Mouse (Mus musculus): ENCODE results near the gene Naa35. TPM values are rescaled to one million over a fixed set of nuclear protein-coding genes. Genes with fewer than 3 reads are reported as not detected.

Gene Naa35
- 10 to 100 TPM; 67.8 to 74.0 TPM for total RNA-seq (2021)
- long read RNA-seq, experiment 1, transcript Naa35-201 (23 exons, 3,793 nt), result major isoform, 15 of 23 reads
- long read RNA-seq, experiment 1, partial matches to known transcripts, result 4 of 23 reads
- long read RNA-seq, experiment 1, other reads (novel, unspliced or antisense), result 4 of 23 reads
- long read RNA-seq, experiment 2, transcript Naa35-201 (23 exons, 3,793 nt), result major isoform, 66 of 93 reads
- long read RNA-seq, experiment 2, partial matches to known transcripts, result 13 of 93 reads
- long read RNA-seq, experiment 2, other reads (novel, unspliced or antisense), result 14 of 93 reads

- DNase-seq (ENCODE audit: low spot score in 2 of 2), result peak; percentile 95 to 100
Observed at GRCm38 (mm10) chr13:59584947-59585647, at the start of gene Naa35, which contains the start of gene Agtpbp1. Naa35 (plus strand) TSS chr13:59585259. Agtpbp1 (minus strand) TSS chr13:59585227.

- DNase-seq (ENCODE audit: low spot score in 2 of 2), result no peak
Observed at GRCm38 (mm10) chr13:59535746-59536145, 49.3 kb upstream of the Naa35 start.

GRCm38 (mm10) chr13:59536631-59537030 is 48.4 kb upstream of the Naa35 start:
- DNase-seq (ENCODE audit: low spot score in 2 of 2), result no peak

GRCm38 (mm10) chr13:59538661-59539060 is 46.4 kb upstream of the Naa35 start:
- no peak for DNase-seq (ENCODE audit: low spot score in 2 of 2)

GRCm38 (mm10) chr13:59540030-59540429 is 45.0 kb upstream of the Naa35 start:
- no peak for DNase-seq (ENCODE audit: low spot score in 2 of 2)

- no peak for DNase-seq (ENCODE audit: low spot score in 2 of 2)
Observed at GRCm38 (mm10) chr13:59542411-59542810, 42.6 kb upstream of the Naa35 start.

GRCm38 (mm10) chr13:59547091-59547490 is 38.0 kb upstream of the Naa35 start:
- DNase-seq (ENCODE audit: low spot score in 2 of 2), result no peak

GRCm38 (mm10) chr13:59547716-59548115 is 37.3 kb upstream of the Naa35 start:
- no peak for DNase-seq (ENCODE audit: low spot score in 2 of 2)

GRCm38 (mm10) chr13:59549318-59549798 is 35.7 kb upstream of the Naa35 start:
- DNase-seq (ENCODE audit: low spot score in 2 of 2), result no peak

GRCm38 (mm10) chr13:59552286-59552685 is 32.8 kb upstream of the Naa35 start:
- no peak for DNase-seq (ENCODE audit: low spot score in 2 of 2)

- DNase-seq (ENCODE audit: low spot score in 2 of 2), result no peak
Observed at GRCm38 (mm10) chr13:59552751-59553150, 32.3 kb upstream of the Naa35 start.

- no peak for DNase-seq (ENCODE audit: low spot score in 2 of 2)
Observed at GRCm38 (mm10) chr13:59554772-59555505, 30.1 kb upstream of the Naa35 start.

- no peak for DNase-seq (ENCODE audit: low spot score in 2 of 2)
Observed at GRCm38 (mm10) chr13:59555613-59556192, 29.4 kb upstream of the Naa35 start.

- peak; percentile 10 to 52 for DNase-seq (ENCODE audit: low spot score in 2 of 2)
Observed at GRCm38 (mm10) chr13:59556670-59557069, 28.4 kb upstream of the Naa35 start.

GRCm38 (mm10) chr13:59557185-59557985 is 27.7 kb upstream of the Naa35 start:
- peak; percentile 77 to 79 for DNase-seq (ENCODE audit: low spot score in 2 of 2)

GRCm38 (mm10) chr13:59558776-59559175 is 26.3 kb upstream of the Naa35 start:
- no peak for DNase-seq (ENCODE audit: low spot score in 2 of 2)

GRCm38 (mm10) chr13:59562471-59562870 is 22.6 kb upstream of the Naa35 start:
- DNase-seq (ENCODE audit: low spot score in 2 of 2), result no peak

GRCm38 (mm10) chr13:59564505-59564904 is 20.6 kb upstream of the Naa35 start:
- DNase-seq (ENCODE audit: low spot score in 2 of 2), result no peak

GRCm38 (mm10) chr13:59564923-59565322 is 20.1 kb upstream of the Naa35 start:
- DNase-seq (ENCODE audit: low spot score in 2 of 2), result no peak

GRCm38 (mm10) chr13:59565945-59566520 is 19.0 kb upstream of the Naa35 start:
- DNase-seq (ENCODE audit: low spot score in 2 of 2), result no peak

Measured in adrenal gland, postnatal 4 days (tissue).